Mouse (Mus musculus): ENCODE measurements at regions not wholly inside any gene's neighbourhood (a gene's known extent, or its start where the extent isn't known, plus 50 kb on each side); places are given as distances from the start of the nearest gene placed in this dataset.

DNA sequence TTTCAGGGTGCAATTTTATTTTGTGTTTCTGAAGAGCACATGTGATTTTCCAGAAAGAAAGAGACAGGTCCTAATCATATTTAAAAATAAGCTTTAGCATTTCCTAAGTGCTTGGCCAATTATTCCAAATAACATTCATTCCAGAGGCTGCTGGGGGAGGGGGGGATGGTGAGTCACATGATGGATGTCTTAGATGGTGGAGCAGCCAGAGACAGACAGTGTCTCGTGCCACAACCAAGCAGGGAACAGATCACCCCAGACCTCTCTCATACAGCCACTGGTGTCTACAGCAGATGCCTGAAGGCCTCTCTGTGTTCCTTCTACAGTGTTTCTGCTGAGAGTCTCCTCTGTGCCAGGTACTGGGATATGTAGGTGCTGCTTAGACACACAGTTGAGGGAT, 112.8 kb upstream of the Adra1b start:
- intact Hi-C loops (cut with DNase I; ENCODE audit: low total_unique reads), result no loop called here
- no peak for DNase-seq

DNA sequence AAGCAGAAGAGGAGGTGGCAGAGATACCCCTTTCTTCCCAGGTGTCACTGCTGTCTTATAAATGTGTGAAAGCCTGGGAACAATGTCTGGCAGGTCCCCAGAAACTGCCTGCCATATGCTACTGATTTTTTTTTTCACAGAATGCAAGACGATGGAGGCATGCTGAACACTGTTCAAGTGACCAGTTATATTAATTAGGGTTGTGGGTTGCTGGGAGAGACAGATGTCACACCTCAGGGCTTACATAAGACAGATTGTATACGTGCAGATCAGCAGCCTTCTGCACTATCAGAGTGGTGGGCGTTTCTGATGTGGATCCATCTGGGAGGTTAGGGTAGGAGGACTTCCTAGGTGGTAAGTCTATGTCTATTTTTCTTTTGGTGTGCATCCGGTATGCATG, 120.6 kb upstream of the Adra1b start:
- intact Hi-C loops (cut with DNase I; ENCODE audit: low total_unique reads), result no loop called here
- no peak for DNase-seq

DNA sequence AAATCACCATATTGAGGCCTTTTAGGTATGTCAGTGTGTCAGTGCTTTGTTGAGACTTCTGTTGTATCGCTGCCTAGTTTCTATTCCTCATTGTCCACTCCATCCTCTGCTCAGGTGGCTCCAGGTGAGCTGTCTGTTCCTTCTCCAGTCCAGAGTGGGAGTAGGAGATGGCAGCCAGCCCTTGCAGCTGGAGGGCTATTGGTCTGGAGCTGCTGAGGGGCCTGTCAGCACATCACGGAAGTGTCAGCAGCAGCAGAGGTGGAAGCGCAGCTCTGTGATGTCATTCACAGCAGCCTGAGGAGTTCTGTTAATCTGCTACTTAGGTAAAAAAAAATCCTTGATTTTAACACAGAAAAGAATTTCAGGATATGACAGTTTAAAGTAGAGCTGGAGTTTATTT, 126.0 kb upstream of the Adra1b start:
- intact Hi-C loops (cut with DNase I; ENCODE audit: low total_unique reads), result no loop called here

DNA sequence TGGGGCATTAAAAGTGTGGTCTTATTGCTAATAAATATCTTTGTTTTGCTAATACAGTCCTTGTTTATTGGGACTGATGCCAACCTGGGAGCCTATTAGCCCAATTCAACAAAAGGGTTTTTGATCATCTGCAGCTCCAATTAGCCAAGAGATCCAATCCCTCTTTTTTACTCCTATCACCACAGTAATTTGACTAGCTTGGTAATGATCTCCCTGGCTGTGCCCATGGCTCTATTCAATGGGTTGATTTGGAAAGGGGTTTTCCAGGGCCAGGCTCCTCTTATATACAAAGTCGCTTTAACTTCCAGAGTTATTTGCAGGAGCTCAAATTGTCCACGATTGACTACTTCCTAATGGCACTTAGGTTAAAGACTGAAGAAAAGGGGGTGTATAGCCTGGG, 145.1 kb upstream of the Adra1b start:
- intact Hi-C loops (cut with DNase I; ENCODE audit: low total_unique reads), result no loop called here
- no peak for DNase-seq

More for the DNA sequence above, 126.0 kb upstream of the Adra1b start:
- DNase-seq, result no peak

DNA sequence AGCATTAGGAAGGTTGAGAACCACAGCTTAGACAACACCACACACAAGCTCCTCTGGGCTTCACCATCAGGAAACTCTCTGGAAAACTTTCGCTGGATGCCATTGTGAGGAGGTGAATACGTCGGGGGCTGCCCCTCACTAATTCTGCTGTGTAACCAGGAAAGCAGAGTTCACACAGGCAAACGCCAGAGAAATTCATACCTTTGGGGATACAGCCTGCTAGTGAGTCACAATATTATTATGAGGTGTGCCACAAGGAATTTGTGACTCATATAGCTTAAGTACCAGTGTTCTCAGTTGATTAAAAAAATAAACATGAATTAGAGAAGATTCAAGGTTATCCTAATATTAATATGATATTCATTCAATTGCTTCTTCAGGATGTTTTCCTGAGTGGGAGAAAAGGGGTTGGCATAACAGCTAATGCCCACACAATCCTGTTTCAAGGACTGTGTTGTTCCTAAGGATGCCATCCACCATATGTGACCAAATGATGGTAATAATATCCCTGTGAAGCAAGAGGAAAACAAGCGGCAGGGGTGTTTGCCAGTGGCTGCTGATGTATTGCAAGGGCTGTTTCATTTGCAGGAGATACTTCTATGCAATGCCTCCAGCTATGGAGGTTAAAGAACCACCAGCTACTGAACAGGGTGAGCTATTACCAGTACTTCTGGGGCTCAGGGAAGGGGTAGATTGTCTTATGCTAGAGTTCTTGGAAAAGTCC, 148.4 kb upstream of the Adra1b start:
- intact Hi-C loops (cut with DNase I; ENCODE audit: low total_unique reads), result no loop called here
- DNase-seq, result no peak

DNA sequence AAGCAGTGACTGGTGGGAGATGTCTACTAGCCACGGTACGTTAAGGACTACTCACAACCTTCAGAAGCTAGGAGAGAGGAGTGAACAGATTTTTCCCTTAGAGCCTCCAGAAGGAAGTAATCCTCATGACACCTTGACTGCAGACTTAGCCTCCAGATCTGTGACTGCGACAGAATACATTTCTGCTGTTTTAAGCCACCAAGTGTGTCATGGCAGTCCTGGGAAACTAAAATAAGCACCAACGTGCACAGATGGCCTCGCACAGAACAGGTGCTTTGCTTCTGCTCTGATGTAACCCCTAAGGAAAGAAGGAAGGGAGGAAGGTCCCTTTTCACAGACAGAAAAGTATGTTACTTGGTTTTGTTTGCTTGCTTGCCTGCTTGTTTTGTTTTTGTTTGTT, 151.5 kb upstream of the Adra1b start:
- intact Hi-C loops (cut with DNase I; ENCODE audit: low total_unique reads), result no loop called here
- no peak for DNase-seq

DNA sequence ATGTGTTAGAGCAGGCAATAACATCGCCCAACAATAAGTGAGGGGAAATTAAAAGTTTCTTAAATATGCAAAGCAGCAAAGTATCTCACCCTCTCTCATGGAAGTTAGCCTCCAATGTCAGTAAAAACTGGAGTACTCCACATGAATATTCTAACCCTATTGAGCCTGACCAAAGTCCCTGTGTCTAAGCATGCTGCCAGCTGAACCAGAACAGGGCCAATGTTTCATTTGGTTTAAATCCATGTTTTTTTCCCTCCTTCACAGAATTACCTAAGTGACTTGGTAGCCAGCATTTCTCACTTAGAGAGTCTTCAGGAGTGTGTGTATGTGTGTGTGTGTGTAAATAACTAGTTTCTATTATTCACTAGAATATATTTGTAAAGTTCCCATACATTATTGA, 161.4 kb upstream of the Adra1b start:
- no peak for DNase-seq
- intact Hi-C loops (cut with DNase I; ENCODE audit: low total_unique reads), result no loop called here

DNA sequence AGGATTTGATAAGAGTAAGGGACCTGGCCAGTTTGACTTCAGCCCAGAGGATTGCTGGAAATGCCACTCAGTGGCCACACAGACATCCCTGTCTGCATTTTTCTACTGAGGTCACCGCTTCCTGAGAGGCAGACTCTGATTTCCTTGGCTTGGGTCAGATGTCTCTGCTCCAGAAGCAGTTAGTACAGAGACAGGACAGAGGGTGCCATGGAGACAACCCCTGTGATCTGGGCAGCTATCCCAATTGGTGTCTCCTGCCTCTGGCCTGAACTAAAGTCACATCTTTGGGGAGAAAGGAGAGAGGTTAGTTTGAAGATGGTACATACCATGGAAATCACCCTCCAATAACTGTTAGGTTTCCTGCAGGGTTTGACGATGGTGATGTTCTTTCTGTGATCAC, 165.2 kb upstream of the Adra1b start:
- intact Hi-C loops (cut with DNase I; ENCODE audit: low total_unique reads), result no loop called here
- DNase-seq, result no peak

DNA sequence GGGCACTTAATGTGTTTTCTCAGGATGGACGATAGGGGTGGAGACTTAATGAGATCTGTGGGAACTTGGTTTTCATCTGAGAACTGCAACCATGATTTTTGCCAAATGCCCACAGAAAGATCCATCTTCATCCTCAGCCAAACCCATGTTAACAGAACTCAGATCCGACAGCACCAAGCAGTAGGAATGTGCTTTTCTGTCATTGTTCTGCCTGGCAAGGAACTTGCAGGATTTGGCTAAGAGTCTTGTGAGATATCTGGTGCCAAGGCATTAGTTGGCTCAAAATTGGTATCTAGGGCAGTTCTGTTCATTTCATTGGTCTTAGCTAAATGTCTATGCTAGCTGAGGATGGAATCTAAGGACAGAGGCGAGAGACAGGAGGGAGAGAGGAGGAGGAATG, 182.7 kb upstream of the Adra1b start:
- no peak for DNase-seq
- intact Hi-C loops (cut with DNase I; ENCODE audit: low total_unique reads), result no loop called here

DNA sequence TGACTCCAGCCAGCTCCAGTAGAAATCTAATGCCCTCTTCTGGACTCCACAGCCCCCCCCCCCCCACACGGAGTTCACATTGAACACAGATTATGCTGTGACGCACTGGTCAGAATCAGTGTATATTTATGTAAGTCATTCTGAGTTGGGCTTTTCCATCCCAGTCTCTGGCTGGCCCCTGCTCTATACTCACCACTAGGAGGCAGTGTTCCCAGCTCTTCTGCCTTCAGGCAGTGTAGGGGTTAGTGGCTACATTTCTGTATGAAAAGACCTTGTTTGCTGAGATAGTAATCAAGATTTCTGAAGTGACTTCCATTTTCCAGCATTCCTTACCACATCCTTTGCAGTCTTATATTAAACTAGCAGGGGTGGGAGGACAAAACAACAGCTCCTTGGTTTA, 185.9 kb upstream of the Adra1b start:
- intact Hi-C loops (cut with DNase I; ENCODE audit: low total_unique reads), result no loop called here
- no peak for DNase-seq

DNA sequence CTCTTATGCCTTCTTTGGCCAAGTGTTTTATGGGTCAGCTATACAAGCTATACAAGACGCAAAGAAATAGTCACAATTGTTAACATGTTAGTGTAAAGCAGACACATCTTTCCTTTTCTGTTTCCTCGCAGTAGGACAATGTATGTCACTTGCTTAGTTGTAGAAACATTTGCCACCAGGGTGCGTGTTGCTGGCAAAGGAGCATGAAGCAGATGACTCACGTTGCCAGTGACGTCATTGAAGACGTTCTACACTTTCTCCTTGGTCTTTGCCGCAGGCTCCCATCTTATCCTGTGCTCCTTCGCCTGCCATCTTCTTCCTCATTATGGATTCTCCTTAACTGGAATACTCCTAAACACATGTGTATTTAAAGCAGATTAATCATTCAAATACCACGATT, 188.5 kb upstream of the Adra1b start:
- intact Hi-C loops (cut with DNase I; ENCODE audit: low total_unique reads), result no loop called here
- no peak for DNase-seq

DNA sequence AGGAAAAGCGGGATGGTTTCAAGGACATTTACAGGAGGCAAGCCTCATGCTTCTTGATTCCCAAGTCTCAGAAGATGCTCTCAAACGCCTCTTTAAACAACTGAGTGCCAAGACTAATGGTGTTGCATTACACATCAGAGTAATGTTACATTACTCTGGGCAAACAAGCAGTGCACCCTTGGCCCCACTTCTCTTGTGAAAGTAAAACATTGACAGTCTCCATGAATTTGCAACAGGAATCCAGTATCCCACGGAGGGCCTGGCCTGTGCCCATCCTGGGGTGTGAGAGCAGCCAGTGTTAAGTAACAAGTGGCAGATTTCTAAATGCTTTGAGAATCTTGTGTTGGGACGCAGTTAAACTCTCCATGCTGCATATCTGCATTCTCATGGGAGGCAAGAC, 194.3 kb upstream of the Adra1b start:
- intact Hi-C loops (cut with DNase I; ENCODE audit: low total_unique reads), result no loop called here
- no peak for DNase-seq

DNA sequence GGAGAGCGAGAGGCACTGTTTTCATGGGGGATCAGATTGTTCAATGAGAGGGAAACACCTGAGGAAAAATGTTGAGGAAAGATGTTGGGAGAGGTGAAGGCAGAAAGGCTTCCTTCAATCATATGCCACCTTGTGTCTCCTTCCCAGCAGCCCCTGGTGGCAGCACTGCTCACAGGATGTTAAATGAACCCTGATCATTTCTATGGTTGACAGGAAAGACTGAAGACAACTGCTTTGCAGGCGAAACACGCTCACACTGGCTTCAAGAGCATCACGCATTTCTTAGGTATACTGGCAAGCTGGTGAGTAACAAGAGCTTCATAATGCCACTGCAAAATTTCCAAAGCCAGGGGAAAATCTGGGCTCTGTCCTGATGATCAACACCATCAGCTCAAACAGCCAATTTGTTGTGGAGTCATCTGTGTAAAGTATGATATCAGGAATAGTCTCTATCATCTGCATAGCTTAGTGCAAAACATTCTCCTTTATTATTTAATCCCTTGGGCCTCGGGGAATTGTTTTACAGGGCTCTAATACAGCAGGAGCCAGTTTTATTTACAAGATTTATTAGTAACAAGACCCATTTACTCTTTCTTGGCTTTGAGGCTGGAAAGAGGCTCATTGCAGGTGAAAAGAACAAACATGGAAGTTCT, 202.3 kb upstream of the Adra1b start:
- intact Hi-C loops (cut with DNase I; ENCODE audit: low total_unique reads), result no loop called here
- DNase-seq, result no peak

DNA sequence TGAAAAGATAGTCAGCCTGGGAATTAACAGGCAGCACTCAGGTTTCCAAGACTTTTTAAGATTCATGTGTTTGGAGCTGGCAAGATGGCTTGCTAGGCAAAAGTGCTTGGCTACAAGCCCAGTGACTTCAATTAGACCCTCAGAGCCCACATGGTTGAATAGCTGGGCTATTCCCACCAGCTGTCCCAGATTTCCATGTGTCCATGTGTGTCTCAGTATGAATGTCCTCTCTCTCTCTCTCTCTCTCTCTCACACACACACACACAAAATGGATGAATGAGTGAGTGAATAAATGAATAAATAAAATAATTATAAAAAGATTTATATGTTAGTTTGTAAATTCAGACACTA, 202.8 kb upstream of the Adra1b start:
- DNase-seq, result no peak
- intact Hi-C loops (cut with DNase I; ENCODE audit: low total_unique reads), result no loop called here

DNA sequence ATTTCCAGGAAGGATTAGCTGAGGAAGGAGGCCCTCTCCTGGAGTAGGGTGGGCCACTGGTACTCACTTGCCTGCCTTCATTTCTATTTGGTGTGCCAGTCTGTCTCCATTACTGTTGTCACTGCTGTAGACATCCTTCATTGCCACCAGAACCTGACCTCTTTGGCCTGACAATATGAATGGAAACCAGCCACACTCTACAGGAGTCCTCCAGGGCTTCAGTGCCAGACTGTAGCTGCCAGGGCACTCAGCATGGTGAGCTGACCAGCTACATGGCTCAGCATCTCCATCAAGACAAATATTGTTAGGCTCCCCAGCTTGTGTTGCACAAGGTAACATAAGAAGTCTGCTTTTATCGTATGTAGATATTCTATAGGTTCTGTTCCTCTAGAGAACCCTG, 205.2 kb upstream of the Adra1b start:
- intact Hi-C loops (cut with DNase I; ENCODE audit: low total_unique reads), result no loop called here

DNA sequence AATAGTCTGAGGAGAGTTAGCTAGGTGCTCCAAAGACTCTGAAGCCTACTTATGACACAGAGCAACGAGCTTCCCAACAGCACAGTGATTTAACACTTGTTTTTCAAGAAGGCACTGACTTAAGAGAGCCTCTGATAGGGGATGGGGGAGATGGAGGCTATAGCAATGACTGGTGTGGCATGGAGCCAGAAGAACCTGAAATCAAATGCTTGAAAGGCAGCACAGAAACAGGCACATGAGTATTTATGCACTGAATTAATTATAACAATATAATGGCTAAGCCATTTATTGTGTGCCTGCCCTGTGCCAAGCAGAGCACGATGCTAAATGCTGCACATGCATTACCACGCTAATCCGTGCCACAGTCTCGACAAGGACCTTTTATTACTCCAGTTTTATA, 210.5 kb upstream of the Adra1b start:
- DNase-seq, result no peak
- intact Hi-C loops (cut with DNase I; ENCODE audit: low total_unique reads), result no loop called here

More for the DNA sequence above, 205.2 kb upstream of the Adra1b start:
- DNase-seq, result no peak

DNA sequence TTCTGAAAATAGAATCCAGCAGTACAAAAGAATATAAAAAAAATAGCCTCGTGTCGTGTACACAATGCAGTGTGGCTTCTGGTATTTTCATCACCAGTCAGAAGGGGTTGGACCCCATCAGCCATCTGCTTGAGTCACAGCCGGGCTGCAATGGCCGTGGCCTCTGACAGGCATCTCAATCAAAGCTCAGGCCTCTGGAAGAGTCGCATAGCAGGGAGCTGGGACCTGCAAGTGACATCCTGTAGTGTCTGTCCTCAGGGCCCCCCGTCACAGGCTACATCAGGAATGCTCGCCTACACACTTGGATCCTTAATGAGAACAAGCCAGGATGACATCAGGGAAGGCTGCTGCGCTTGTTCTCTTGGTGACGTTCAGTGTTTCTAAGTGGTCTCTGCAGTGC, 226.1 kb upstream of the Adra1b start:
- intact Hi-C loops (cut with DNase I; ENCODE audit: low total_unique reads), result no loop called here
- DNase-seq, result no peak

DNA sequence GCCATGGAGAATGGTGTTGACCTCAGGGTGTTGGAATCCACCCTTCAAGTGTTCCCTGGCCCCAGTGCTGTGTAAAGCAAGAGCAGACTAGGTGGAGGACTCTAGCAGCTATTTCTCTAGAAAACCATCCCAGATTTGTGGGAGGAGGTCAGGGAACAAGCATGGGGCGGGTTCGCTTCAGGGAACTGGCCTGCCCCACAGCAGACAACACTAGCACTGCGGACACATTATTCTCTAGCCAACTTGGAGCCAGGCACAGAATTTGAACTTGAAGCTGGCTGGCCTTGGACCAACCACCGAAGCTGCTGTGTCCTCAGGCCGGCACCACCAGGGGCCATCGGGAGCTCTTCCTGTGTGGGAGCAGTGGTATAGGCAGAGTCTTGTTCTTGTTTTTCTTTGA, 227.5 kb upstream of the Adra1b start:
- intact Hi-C loops (cut with DNase I; ENCODE audit: low total_unique reads), result no loop called here
- DNase-seq, result peak; percentile 37

DNA sequence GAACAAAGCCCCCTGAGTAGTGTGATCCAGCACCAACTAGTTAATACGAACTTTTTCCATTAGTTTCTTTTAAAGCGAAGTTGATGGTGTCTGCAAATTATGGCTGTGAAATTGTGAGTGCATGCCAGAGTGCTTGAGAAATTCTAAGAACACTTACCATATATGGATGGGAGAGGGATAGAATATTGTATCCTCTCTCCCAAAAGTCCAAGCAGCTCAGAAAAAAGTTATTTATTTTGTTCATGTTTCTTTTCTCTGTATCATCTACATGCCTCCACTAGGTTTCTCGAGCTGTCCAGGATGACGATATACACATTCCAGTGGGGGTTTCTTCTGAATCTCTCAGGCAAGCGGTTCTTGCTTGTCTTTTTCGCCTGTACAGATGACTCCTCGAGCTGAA, 232.2 kb upstream of the Adra1b start:
- DNase-seq, result no peak
- intact Hi-C loops (cut with DNase I; ENCODE audit: low total_unique reads), result no loop called here

DNA sequence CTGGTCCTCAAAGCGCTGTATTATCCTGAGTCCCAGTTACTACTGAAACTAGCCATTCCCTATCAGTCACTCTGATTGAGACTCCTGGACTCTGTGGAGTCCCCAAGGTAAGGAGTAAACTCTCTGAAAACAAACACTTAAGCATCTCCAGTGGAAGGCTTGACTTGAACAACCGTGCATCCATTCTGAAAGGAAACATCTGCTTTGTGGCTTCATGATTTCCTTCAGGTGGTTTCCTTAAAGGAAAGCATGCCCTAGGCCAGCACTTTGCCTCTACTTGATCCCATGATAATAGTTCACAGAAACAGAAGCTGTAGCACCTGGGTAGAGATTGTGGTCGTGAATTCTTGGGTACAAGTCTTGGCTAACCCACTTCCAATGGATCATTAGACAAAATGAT, 235.0 kb upstream of the Adra1b start:
- intact Hi-C loops (cut with DNase I; ENCODE audit: low total_unique reads), result no loop called here

DNA sequence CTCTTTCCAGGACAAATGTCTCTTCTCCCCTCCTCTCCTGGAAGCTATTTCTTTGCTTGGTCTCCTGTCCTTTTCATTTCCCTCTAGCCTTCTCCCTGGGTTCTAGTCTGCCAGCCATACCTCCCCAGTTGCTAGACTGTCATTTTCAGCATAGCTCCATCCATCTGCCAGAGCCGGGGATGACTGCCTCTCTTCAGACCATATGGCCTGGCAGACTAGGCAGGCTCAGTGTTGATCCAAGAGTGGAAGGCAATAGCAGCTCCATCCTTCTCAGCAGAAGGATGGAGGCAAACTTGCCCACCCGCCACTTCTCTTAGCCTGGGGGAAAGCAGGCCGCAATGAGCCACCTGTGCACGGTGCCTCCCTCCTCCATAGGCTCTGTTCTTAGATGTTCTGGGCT, 242.0 kb upstream of the Adra1b start:
- intact Hi-C loops (cut with DNase I; ENCODE audit: low total_unique reads), result no loop called here
- DNase-seq, result no peak

More for the DNA sequence above, 235.0 kb upstream of the Adra1b start:
- no peak for DNase-seq

DNA sequence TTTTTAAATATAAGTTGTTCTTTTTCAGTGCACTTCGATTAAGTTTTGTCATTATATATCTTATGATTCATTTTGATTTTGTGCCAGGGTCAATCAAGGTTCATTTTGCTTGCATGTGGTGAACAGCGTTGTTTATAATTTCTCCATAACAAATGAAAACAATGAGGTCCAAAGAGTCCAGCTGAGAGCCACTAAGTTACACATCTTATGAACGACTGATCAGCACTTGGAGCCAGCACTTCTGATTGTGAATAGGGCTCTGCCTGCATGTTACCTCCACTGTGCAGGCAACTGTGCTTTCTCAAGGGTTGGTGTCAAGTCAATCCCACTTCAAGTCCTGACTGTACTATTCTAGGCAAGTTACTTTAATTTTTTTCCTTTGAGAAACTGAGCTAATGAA, 243.5 kb upstream of the Adra1b start:
- intact Hi-C loops (cut with DNase I; ENCODE audit: low total_unique reads), result no loop called here
- no peak for DNase-seq

All from gastrocnemius, postnatal 14 days (tissue).